ENCODE assay signal across 26 mouse cellular contexts in the genomic region with DNA sequence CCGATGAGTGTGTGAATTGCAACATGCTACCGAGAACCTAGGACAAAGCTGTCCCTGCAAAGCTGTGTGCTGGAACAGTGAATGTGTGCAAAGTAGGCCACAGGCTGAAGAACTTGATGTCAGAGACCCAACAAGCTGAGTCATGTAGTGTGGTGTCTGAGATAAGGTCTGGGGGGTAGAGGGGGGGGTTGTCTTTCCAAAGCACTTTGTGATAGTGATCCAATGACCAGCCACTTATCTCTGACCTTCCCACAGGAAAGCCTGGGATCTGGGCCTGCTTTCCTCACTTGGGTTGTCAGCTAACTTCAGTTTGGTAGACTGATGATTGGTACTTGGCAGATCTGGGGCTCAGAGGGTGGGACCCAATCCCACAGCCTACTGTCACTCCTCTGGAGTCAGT. TPM values are rescaled to one million over a fixed set of nuclear protein-coding genes. Genes with fewer than 3 reads are reported as not detected.
DNase-seq lines count a peak whose midpoint lies in the region; ATAC-seq and TF ChIP-seq lines count a peak whose summit lies in the region.
"Had no signal": no experiment of that assay in that cellular context is flagged by ENCODE, and none has a peak within 500 bp of the region (broad histone marks: within the 10 kb centered on the region; RNA-seq: fewer than 3 reads in every experiment).

No protein-coding gene starts in this region.

- 0 out of 2 replicates have a peak, but pooled peaks have one; percentile 13 for TF ChIP-seq EP300 in liver, embryonic 14.5 days (IDR thresholded peaks at IDR 0.05; ENCODE audit: low read depth)
- TF ChIP-seq EP300 in liver, postnatal 0 days (IDR thresholded peaks at IDR 0.05; ENCODE audit: low read depth): no peak

- no peak for ATAC-seq in heart, embryonic 11.5 days (replicated peaks; ENCODE audit: insufficient number of reproducible peaks, low FRiP score, low TSS enrichment)
- peak; percentile 23; the same call in 1 of the 2 replicates for ATAC-seq in liver, embryonic 14.5 days (ENCODE audit: insufficient read depth)
- no peak for ATAC-seq in liver, postnatal 0 days
- ATAC-seq in heart, embryonic 12.5 days (ENCODE audit: insufficient number of reproducible peaks, low FRiP score): peak; percentile 42; the same call in 1 of the 2 replicates
- ATAC-seq: forebrain, embryonic 14.5 days; intestine, embryonic 16.5 days had no signal

- H3K9ac ChIP-seq in heart, embryonic 11.5 days (ENCODE audit: low read depth, low read length): no peak overlapping the region
- H3K9ac ChIP-seq in liver, embryonic 14.5 days (replicated peaks): no peak overlapping the region
- H3K9ac ChIP-seq in liver, postnatal 0 days (replicated peaks): no peak overlapping the region
- no peak overlapping the region for H3K9ac ChIP-seq in heart, embryonic 12.5 days
- H3K9ac ChIP-seq: embryonic facial prominence, embryonic 15.5 days; hindbrain, embryonic 15.5 days had no signal

- WGBS in heart, embryonic 11.5 days (ENCODE audit: insufficient replicate concordance): 63% methylated on average over 2 of the region's 2 CpGs
- WGBS in liver, embryonic 14.5 days (ENCODE audit: insufficient replicate concordance): 24% methylated on average over 2 of the region's 2 CpGs
- WGBS in liver, postnatal 0 days (ENCODE audit: insufficient replicate concordance): 55% methylated on average over 2 of the region's 2 CpGs
- WGBS in heart, embryonic 12.5 days: 56% methylated on average over 2 of the region's 2 CpGs

- no peak overlapping the region for H3K4me3 ChIP-seq in heart, embryonic 11.5 days (ENCODE audit: low read depth, low read length)
- no peak overlapping the region for H3K4me3 ChIP-seq in liver, embryonic 14.5 days (ENCODE audit: insufficient read depth in 1 of 2, low read depth in 2 of 2, low read length in 2 of 2)
- H3K4me3 ChIP-seq in liver, postnatal 0 days (ENCODE audit: low read depth, low read length): no peak overlapping the region
- no peak overlapping the region for H3K4me3 ChIP-seq in heart, embryonic 12.5 days
- H3K4me3 ChIP-seq: embryonic facial prominence, embryonic 15.5 days; erythroblast, embryonic 14.5 days; forebrain, embryonic 10.5 days; gastrocnemius, adult 2 months; hindbrain, embryonic 10.5 days; hindbrain, embryonic 15.5 days had no signal

- H3K4me2 ChIP-seq in heart, embryonic 11.5 days: no peak overlapping the region
- H3K4me2 ChIP-seq in liver, embryonic 14.5 days (ENCODE audit: low read depth): no peak overlapping the region
- no peak overlapping the region for H3K4me2 ChIP-seq in liver, postnatal 0 days (ENCODE audit: low read depth, low read length)
- no peak overlapping the region for H3K4me2 ChIP-seq in heart, embryonic 12.5 days
- H3K4me2 ChIP-seq: embryonic facial prominence, embryonic 15.5 days; hindbrain, embryonic 15.5 days had no signal

- TF ChIP-seq CTCF in liver, embryonic 14.5 days (IDR thresholded peaks at IDR 0.05; ENCODE audit: low read depth): no peak
- no peak for TF ChIP-seq CTCF in liver, postnatal 0 days (IDR thresholded peaks at IDR 0.05; ENCODE audit: low read depth)

- H3K4me1 ChIP-seq in heart, embryonic 11.5 days (ENCODE audit: control insufficient read depth, insufficient read depth, low read length): 0 out of 2 replicates have a peak, but pooled peaks cover 4% of the 10 kb centered on the region
- peaks cover 0 to 7% of the 10 kb centered on the region in 2 experiments; a peak in 2 of 4 replicates for H3K4me1 ChIP-seq in liver, embryonic 14.5 days (replicated peaks; ENCODE audit: control insufficient read depth in 2 of 2, insufficient read depth in 2 of 2, low read length in 1 of 2)
- no peaks in the 10 kb centered on the region for H3K4me1 ChIP-seq in liver, postnatal 0 days (ENCODE audit: insufficient read depth)
- H3K4me1 ChIP-seq in heart, embryonic 12.5 days (replicated peaks): 0 out of 2 replicates have a peak, but pooled peaks cover 9% of the 10 kb centered on the region
- H3K4me1 ChIP-seq: hindbrain, embryonic 15.5 days had no signal

- H3K9me3 ChIP-seq in heart, embryonic 11.5 days (replicated peaks; ENCODE audit: control insufficient read depth, low read length): no peaks in the 10 kb centered on the region
- H3K9me3 ChIP-seq in liver, embryonic 14.5 days (ENCODE audit: control insufficient read depth, low read length): no peaks in the 10 kb centered on the region
- no peaks in the 10 kb centered on the region for H3K9me3 ChIP-seq in liver, postnatal 0 days (ENCODE audit: low read length)
- no peaks in the 10 kb centered on the region for H3K9me3 ChIP-seq in heart, embryonic 12.5 days (replicated peaks)
- H3K9me3 ChIP-seq: embryonic facial prominence, embryonic 15.5 days; forebrain, embryonic 10.5 days; hindbrain, embryonic 10.5 days; hindbrain, embryonic 15.5 days had no signal

- H3K27me3 ChIP-seq in heart, embryonic 11.5 days (ENCODE audit: control insufficient read depth, insufficient read depth, low read length): no peaks in the 10 kb centered on the region
- no peaks in the 10 kb centered on the region for H3K27me3 ChIP-seq in liver, embryonic 14.5 days (ENCODE audit: control insufficient read depth, insufficient read depth, low read length)
- no peaks in the 10 kb centered on the region for H3K27me3 ChIP-seq in liver, postnatal 0 days (ENCODE audit: insufficient read depth, low read length)
- no peaks in the 10 kb centered on the region for H3K27me3 ChIP-seq in heart, embryonic 12.5 days (replicated peaks)
- H3K27me3 ChIP-seq: CH12.LX; embryonic facial prominence, embryonic 15.5 days; hindbrain, embryonic 15.5 days had no signal

- no peaks in the 10 kb centered on the region for H3K36me3 ChIP-seq in heart, embryonic 11.5 days (ENCODE audit: control insufficient read depth, insufficient read depth, low read length)
- no peaks in the 10 kb centered on the region for H3K36me3 ChIP-seq in liver, embryonic 14.5 days (replicated peaks; ENCODE audit: control insufficient read depth, insufficient read depth, low read depth)
- no peaks in the 10 kb centered on the region for H3K36me3 ChIP-seq in liver, postnatal 0 days (replicated peaks; ENCODE audit: insufficient read depth, low read length)
- H3K36me3 ChIP-seq in heart, embryonic 12.5 days: no peaks in the 10 kb centered on the region
- H3K36me3 ChIP-seq: embryonic facial prominence, embryonic 15.5 days; forebrain, embryonic 10.5 days; hindbrain, embryonic 10.5 days; hindbrain, embryonic 15.5 days had no signal

- no peak overlapping the region for H3K27ac ChIP-seq in heart, embryonic 11.5 days (ENCODE audit: low read depth, low read length)
- H3K27ac ChIP-seq in liver, embryonic 14.5 days: no peak overlapping the region
- H3K27ac ChIP-seq in liver, postnatal 0 days (ENCODE audit: low read depth): no peak overlapping the region
- no peak overlapping the region for H3K27ac ChIP-seq in heart, embryonic 12.5 days (ENCODE audit: poor library complexity, severe bottlenecking)
- H3K27ac ChIP-seq: embryonic facial prominence, embryonic 15.5 days; forebrain, embryonic 10.5 days; gastrocnemius, adult 2 months; hindbrain, embryonic 10.5 days; hindbrain, embryonic 15.5 days had no signal

- DNase-seq in heart, adult 18-20 months: peak; percentile 72 to 78
- no peak for DNase-seq in liver, embryonic 14.5 days (ENCODE audit: low read depth in 3 of 3, low spot score in 3 of 3)
- no peak for DNase-seq in liver, postnatal 0 days
- DNase-seq in spleen, postnatal 36 days (ENCODE audit: low spot score in 2 of 2): no peak
- DNase-seq in urinary bladder, adult 2 months (ENCODE audit: low spot score): no peak
- no peak for DNase-seq in cerebellum, postnatal 25 days
- DNase-seq: adrenal gland, adult 2 months; adrenal gland, postnatal 25 days; cerebellum, adult 18-20 months; cerebellum, adult 9-11 months; embryo, embryonic 11 days; gastrocnemius, adult 2 months; gastrocnemius, postnatal 25 days had no signal

RNA-seq across cellular contexts. Expression of a gene that starts 4.5 kb away (rescaled TPM):
- total RNA-seq in heart, adult 18-20 months (2021): not detected
- polyA plus RNA-seq in heart, embryonic 11.5 days (2014; fragmentation: Nextera tagmentation; extraction: Ambion mirVana): not detected in 2 replicates
- polyA plus RNA-seq in liver, embryonic 14.5 days (2012; rRNA removed): not detected in 2 replicates
- not detected in 2 replicates for polyA plus RNA-seq in liver, embryonic 14.5 days (2014; fragmentation: Nextera tagmentation; extraction: Ambion mirVana)
- not detected in 2 replicates for polyA plus RNA-seq in liver, postnatal 0 days (2015; fragmentation: Nextera tagmentation; extraction: Ambion mirVana)
- not detected in 2 replicates for polyA plus RNA-seq in heart, embryonic 12.5 days (2016; fragmentation: Nextera tagmentation; extraction: Ambion mirVana)
- polyA plus RNA-seq in urinary bladder, adult 2 months (2012; rRNA removed): 0.12 and 0.19 TPM in 2 replicates
- total RNA-seq: adrenal gland, adult 2 months; adrenal gland, postnatal 25 days; CH12.LX; gastrocnemius, adult 2 months; gastrocnemius, postnatal 25 days; granulocyte monocyte progenitor cell, adult 5-6 weeks had no signal
- polyA plus RNA-seq: adrenal gland, adult 2 months; embryonic facial prominence, embryonic 11.5 days; embryonic facial prominence, embryonic 15.5 days; erythroblast, embryonic 14.5 days; forebrain, embryonic 10.5 days; forebrain, embryonic 14.5 days; heart, embryonic 16.5 days; hindbrain, embryonic 10.5 days; hindbrain, embryonic 15.5 days; intestine, embryonic 16.5 days had no signal

RNA-seq across cellular contexts. Expression of a gene that starts 23.5 kb away (rescaled TPM):
- 1 to 10 TPM; 9.2 to 9.7 TPM for total RNA-seq in heart, adult 18-20 months (2021)
- 0.36 and 0.39 TPM in 2 replicates for polyA plus RNA-seq in heart, embryonic 11.5 days (2014; fragmentation: Nextera tagmentation; extraction: Ambion mirVana)
- polyA plus RNA-seq in liver, embryonic 14.5 days (2012; rRNA removed): 0.08 and 0.12 TPM in 2 replicates
- 0.11 and 0.13 TPM in 2 replicates for polyA plus RNA-seq in liver, embryonic 14.5 days (2014; fragmentation: Nextera tagmentation; extraction: Ambion mirVana)
- 0.68 and 0.73 TPM in 2 replicates for polyA plus RNA-seq in liver, postnatal 0 days (2015; fragmentation: Nextera tagmentation; extraction: Ambion mirVana)
- 0.65 and 0.77 TPM in 2 replicates for polyA plus RNA-seq in heart, embryonic 12.5 days (2016; fragmentation: Nextera tagmentation; extraction: Ambion mirVana)
- polyA plus RNA-seq in urinary bladder, adult 2 months (2012; rRNA removed): 23.3 and 27.0 TPM in 2 replicates
- total RNA-seq: granulocyte monocyte progenitor cell, adult 5-6 weeks had no signal
- polyA plus RNA-seq: erythroblast, embryonic 14.5 days had no signal

RNA-seq across cellular contexts. Expression of a gene that starts 28.7 kb away (rescaled TPM):
- total RNA-seq in heart, adult 18-20 months (2021): not detected
- polyA plus RNA-seq in heart, embryonic 11.5 days (2014; fragmentation: Nextera tagmentation; extraction: Ambion mirVana): not detected in 2 replicates
- polyA plus RNA-seq in liver, embryonic 14.5 days (2012; rRNA removed): not detected in 2 replicates
- not detected in 2 replicates for polyA plus RNA-seq in liver, embryonic 14.5 days (2014; fragmentation: Nextera tagmentation; extraction: Ambion mirVana)
- polyA plus RNA-seq in liver, postnatal 0 days (2015; fragmentation: Nextera tagmentation; extraction: Ambion mirVana): not detected in 2 replicates
- polyA plus RNA-seq in heart, embryonic 12.5 days (2016; fragmentation: Nextera tagmentation; extraction: Ambion mirVana): not detected in 2 replicates
- polyA plus RNA-seq in urinary bladder, adult 2 months (2012; rRNA removed): not detected in 2 replicates
- total RNA-seq: adrenal gland, adult 2 months; adrenal gland, postnatal 25 days; CH12.LX; gastrocnemius, adult 2 months; gastrocnemius, postnatal 25 days; granulocyte monocyte progenitor cell, adult 5-6 weeks had no signal
- polyA plus RNA-seq: adrenal gland, adult 2 months; embryonic facial prominence, embryonic 11.5 days; embryonic facial prominence, embryonic 15.5 days; erythroblast, embryonic 14.5 days; forebrain, embryonic 10.5 days; forebrain, embryonic 14.5 days; heart, embryonic 16.5 days; hindbrain, embryonic 10.5 days; hindbrain, embryonic 15.5 days; intestine, embryonic 16.5 days had no signal

Comparison
In these comparisons a context has a peak if more than half of its experiments do, and no peak if none do; other contexts are left out.
1. ATAC-seq: peak in liver, embryonic 14.5 days (single experiment) and heart, embryonic 12.5 days (single experiment); none in heart, embryonic 11.5 days (single experiment) and liver, postnatal 0 days (single experiment).
2. DNase-seq: peak in heart, adult 18-20 months (2 of 2); none in liver, embryonic 14.5 days (0 of 3), liver, postnatal 0 days (single experiment), spleen, postnatal 36 days (0 of 2), urinary bladder, adult 2 months (single experiment) and cerebellum, postnatal 25 days (0 of 2).
3. RNA of a gene that starts 23.5 kb away (polyA plus RNA-seq): 23.3 to 27.0 TPM in urinary bladder, adult 2 months; 0.65 to 0.77 TPM in heart, embryonic 12.5 days, 0.68 to 0.73 TPM in liver, postnatal 0 days, 0.36 to 0.39 TPM in heart, embryonic 11.5 days and 0.08 to 0.13 TPM in liver, embryonic 14.5 days; every median in the first group is over 10 times any median in the second.